Mouse (Mus musculus) layer of hippocampus, adult 18-20 months (tissue): ENCODE results near the gene Rit1. TPM values are rescaled to one million over a fixed set of nuclear protein-coding genes. Genes with fewer than 3 reads are reported as not detected.

Experiments used
- total RNA-seq, 2 experiments: library from RNA; stranded (reverse); gene quantifications; 2 replicates each; pipeline ENCODE4 v1.2.3; 2021

Rit1 gene
- total RNA-seq, 2 experiments from 2014 or later, result 37.7 to 43.0 TPM

Other genes starting within 250 kb of the Rit1 start
- 10 to 100 TPM; 36.5 to 40.2 TPM for gene Lmna, start 206.9 kb upstream of the Rit1 start, total RNA-seq
- 1 to 10 TPM; 2.0 to 2.2 TPM for gene Mex3a, start 184.4 kb upstream of the Rit1 start, total RNA-seq
- gene Rab25, start 168.5 kb upstream of the Rit1 start, total RNA-seq, result not detected
- gene Lamtor2, start 163.8 kb upstream of the Rit1 start, total RNA-seq, result 100 to 1,000 TPM; 112 to 113 TPM
- 100 to 1,000 TPM; 118 to 122 TPM for gene Ubqln4, start 163.1 kb upstream of the Rit1 start, total RNA-seq
- gene Ssr2, start 141.0 kb upstream of the Rit1 start, total RNA-seq, result 10 to 100 TPM; 91.5 to 97.2 TPM
- gene Arhgef2, start 110.9 kb upstream of the Rit1 start, total RNA-seq, result 100 to 1,000 TPM; 237 to 255 TPM
- gene Rxfp4, start 63.7 kb upstream of the Rit1 start, total RNA-seq, result not detected
- gene Khdc4, start 31.0 kb upstream of the Rit1 start, total RNA-seq, result 10 to 100 TPM; 49.3 to 59.6 TPM
- 100 to 1,000 TPM; 501 to 519 TPM for gene Syt11, start 58.3 kb downstream of the Rit1 start, total RNA-seq
- 10 to 100 TPM; 44.7 to 45.1 TPM for gene Gon4l, start 118.4 kb downstream of the Rit1 start, total RNA-seq
- 10 to 100 TPM; 21.6 to 21.9 TPM for gene Msto1, start 197.2 kb downstream of the Rit1 start, total RNA-seq
- 10 to 100 TPM; 85.4 to 89.7 TPM for gene Ash1l, start 233.8 kb downstream of the Rit1 start, total RNA-seq
- 100 to 1,000 TPM; 111 to 118 TPM for gene Dap3, start 234.3 kb downstream of the Rit1 start, total RNA-seq